Mouse (Mus musculus) cerebellum, adult 2 months (tissue): Measurements from ENCODE around the gene Stag1.

ENCODE experiments used
- CTCF ChIP-seq: fragments of 200-500 bp; IDR thresholded peaks from 2 replicates; pipeline ENCODE4 v1.5.1; 2011; ENCODE audit warnings: low read depth, mild to moderate bottlenecking, control low read depth, low read length, moderate library complexity, borderline replicate concordance; ENCODE audit not compliant: insufficient read depth
- POLR2A ChIP-seq: fragments of 200-500 bp; IDR thresholded peaks from 2 replicates; pipeline ENCODE4 v1.6.1; 2011; ENCODE audit warnings: low read length, control low read depth, borderline replicate concordance; ENCODE audit not compliant: insufficient read depth

- TF ChIP-seq CTCF (no peak), POLR2A (no peak)
Observed at GRCm38 (mm10) chr9:100616947-100617346, 19.3 kb downstream of the Stag1 start.
